Mouse (Mus musculus) midbrain, embryonic 11.5 days (tissue): Measurements from ENCODE around the gene Hsp90ab1. TPM values are rescaled to one million over a fixed set of nuclear protein-coding genes. Genes with fewer than 3 reads are reported as not detected.

ENCODE experiments used
- ATAC-seq: fragments of 200-750 bp; cut with Nextera tagmentation; 2 replicates; pipeline ENCODE4 v1.8.0; 2017; ENCODE audit warnings: moderate TSS enrichment, moderate library complexity; ENCODE audit not compliant: low FRiP score
- DNase-seq: peaks from one replicate; pipeline ENCODE4 v3.0.0; 2015; ENCODE audit warnings: low spot score; ENCODE audit errors: missing footprints
- H3K27ac ChIP-seq: fragments of 300-500 bp; sonication (generic); 2 replicates; pipeline ENCODE4 v1.5.1; 2014; ENCODE audit warnings: low read depth, low read length
- H3K27me3 ChIP-seq: fragments of 300-500 bp; sonication (generic); 2 replicates; pipeline ENCODE4 v1.6.1; 2014; ENCODE audit warnings: mild to moderate bottlenecking, low read length, moderate library complexity, mixed read lengths; ENCODE audit not compliant: control insufficient read depth, insufficient read depth
- H3K36me3 ChIP-seq: fragments of 300-500 bp; sonication (generic); 2 replicates; pipeline ENCODE4 v1.6.1; 2014; ENCODE audit warnings: mild to moderate bottlenecking, low read length, moderate library complexity, mixed read lengths; ENCODE audit not compliant: control insufficient read depth, insufficient read depth
- H3K4me1 ChIP-seq: fragments of 300-500 bp; sonication (generic); 2 replicates; pipeline ENCODE4 v1.6.1; 2014; ENCODE audit warnings: low read length; ENCODE audit not compliant: control insufficient read depth, insufficient read depth
- H3K4me2 ChIP-seq: fragments of 300-500 bp; sonication (generic); 2 replicates; pipeline ENCODE4 v1.6.1; 2014; ENCODE audit warnings: mild to moderate bottlenecking, moderate library complexity
- H3K4me3 ChIP-seq: fragments of 300-500 bp; sonication (generic); 2 replicates; pipeline ENCODE4 v1.5.1; 2014; ENCODE audit warnings: low read depth, low read length
- H3K9ac ChIP-seq: fragments of 300-500 bp; sonication (generic); 2 replicates; pipeline ENCODE4 v1.6.1; 2014; ENCODE audit warnings: low read length
- H3K9me3 ChIP-seq: fragments of 300-500 bp; sonication (generic); 2 replicates; pipeline ENCODE4 v1.6.1; 2016; ENCODE audit warnings: low read length; ENCODE audit not compliant: control insufficient read depth
- WGBS: fragments of 180-500 bp; shearing (Covaris S2); extraction: QIAGEN DNeasy Blood & Tissue Kit; methylation state at CpG from one replicate; pipeline ENCODE4 v1.1.7; 2014; 5-methylcytosine and 5-hydroxymethylcytosine counted together
- polyA plus RNA-seq: library from polyadenylated mRNA; unstranded; fragments of >200 nt; fragmentation: Nextera tagmentation; extraction: Ambion mirVana; gene quantifications from 2 replicates; pipeline ENCODE4 v1.2.1, GENCODE M21; 2014

The Hsp90ab1 gene
- polyA plus RNA-seq, 1 experiment from 2014 or later: 1,690 TPM

- 70% methylated on average over 16 of the region's 16 CpGs for WGBS
- H3K4me3 ChIP-seq: no peak overlapping the region
- peaks cover 4% of the 10 kb centered on the region for H3K4me1 ChIP-seq
- H3K27ac ChIP-seq: no peak overlapping the region
- H3K4me2 ChIP-seq: no peak overlapping the region
- no peak for ATAC-seq
- DNase-seq: no peak
- no peak overlapping the region for H3K9ac ChIP-seq
- H3K27me3 ChIP-seq: peaks cover 7% of the 10 kb centered on the region; the same call in 1 of the 2 replicates
- no peaks in the 10 kb centered on the region for H3K9me3 ChIP-seq
- no peaks in the 10 kb centered on the region for H3K36me3 ChIP-seq
Measured at GRCm38 (mm10) chr17:45557998-45558862, 14.8 kb downstream of the Hsp90ab1 start.

DNA sequence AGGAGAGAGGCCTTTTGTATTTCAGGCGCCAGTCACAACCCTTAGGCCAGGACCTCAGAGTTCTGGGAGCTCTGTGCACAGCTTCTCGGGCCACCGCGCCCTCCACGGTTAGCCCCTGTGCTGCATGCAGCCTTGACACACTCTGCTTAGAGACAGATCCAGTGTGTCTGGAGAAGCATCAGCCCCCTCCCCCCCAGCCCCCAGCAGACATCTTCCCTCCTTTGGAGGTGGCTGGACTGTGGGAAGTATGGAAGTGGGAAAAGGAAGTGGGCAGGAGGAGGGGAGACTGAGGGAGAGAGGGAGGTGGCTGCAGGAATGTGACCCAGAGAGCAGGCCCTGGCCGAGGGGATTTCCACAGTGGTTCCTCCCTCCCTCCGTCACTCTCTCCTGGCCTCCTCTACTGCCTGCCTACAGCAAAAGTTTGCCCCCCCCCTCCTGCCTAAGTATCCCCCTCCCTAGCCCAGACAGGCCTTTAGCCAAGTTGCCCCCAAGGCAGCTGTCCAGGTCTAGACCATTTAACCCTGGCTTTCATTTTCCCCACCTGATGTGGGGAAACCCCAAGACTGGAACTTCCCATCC lies 15.7 kb downstream of the Hsp90ab1 start:
- H3K9ac ChIP-seq: no peak overlapping the region
- ATAC-seq: no peak
- H3K4me3 ChIP-seq: no peak overlapping the region
- WGBS: 78% methylated on average over 6 of the region's 7 CpGs
- no peaks in the 10 kb centered on the region for H3K9me3 ChIP-seq
- no peak for DNase-seq
- peaks cover 4% of the 10 kb centered on the region for H3K4me1 ChIP-seq
- no peak overlapping the region for H3K27ac ChIP-seq
- peaks cover 7% of the 10 kb centered on the region; the same call in 1 of the 2 replicates for H3K27me3 ChIP-seq
- H3K36me3 ChIP-seq: no peaks in the 10 kb centered on the region
- no peak overlapping the region for H3K4me2 ChIP-seq

- Histone ChIP-seq H3K9ac (peak overlapping the region; percentile 77), H3K4me1 (peaks cover 10% of the 10 kb centered on the region), H3K27ac (no peak overlapping the region), H3K4me3 (peak overlapping the region; percentile 61), H3K9me3 (no peaks in the 10 kb centered on the region), H3K4me2 (peak overlapping the region; percentile 98), H3K36me3 (no peaks in the 10 kb centered on the region), H3K27me3 (peaks cover 7% of the 10 kb centered on the region; the same call in 1 of the 2 replicates)
- whole genome bisulfite sequencing: 82% methylated on average over 3 of the region's 3 CpGs
- ATAC-seq (no peak), DNase-seq (no peak)
Measured at GRCm38 (mm10) chr17:45556514-45557245, 16.4 kb downstream of the Hsp90ab1 start.

DNA sequence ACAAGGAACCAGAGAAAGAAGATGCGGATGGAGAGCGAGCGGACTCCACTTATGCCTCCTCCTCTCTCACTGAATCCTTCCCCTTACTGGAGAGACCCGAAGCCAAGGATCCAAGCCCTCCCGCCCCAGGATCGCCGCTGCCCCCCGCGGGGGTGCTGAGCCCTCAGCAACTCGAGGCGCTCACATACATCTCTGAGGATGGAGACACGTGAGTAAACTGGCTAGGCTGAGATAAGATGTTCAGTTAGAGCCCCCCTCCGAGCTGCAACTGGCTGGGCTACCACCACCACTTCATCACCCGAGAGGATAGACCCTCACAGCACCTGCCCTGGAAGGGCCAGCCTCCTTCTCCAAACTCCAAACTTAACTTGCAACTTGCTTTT lies 17.0 kb downstream of the Hsp90ab1 start:
- peaks cover 7% of the 10 kb centered on the region; the same call in 1 of the 2 replicates for H3K27me3 ChIP-seq
- ATAC-seq (no peak), DNase-seq (peak; percentile 92)
- H3K27ac ChIP-seq: no peak overlapping the region
- 5% methylated on average over 14 of the region's 14 CpGs for whole genome bisulfite sequencing
- H3K36me3 ChIP-seq: no peaks in the 10 kb centered on the region
- peaks cover 10% of the 10 kb centered on the region for H3K4me1 ChIP-seq
- H3K9me3 ChIP-seq: no peaks in the 10 kb centered on the region
- H3K4me2 ChIP-seq: peak overlapping the region; percentile 98
- H3K4me3 ChIP-seq: peak overlapping the region; percentile 61
- H3K9ac ChIP-seq: peak overlapping the region; percentile 77

- Histone ChIP-seq H3K27ac (no peak within 1 kb of the TSS), H3K4me3 (peak within 1 kb of the TSS; percentile 61), H3K4me2 (peak within 1 kb of the TSS; percentile 98), H3K36me3 (no peaks in the 10 kb centered on the region), H3K27me3 (peaks cover 7% of the 10 kb centered on the region; the same call in 1 of the 2 replicates), H3K9me3 (no peaks in the 10 kb centered on the region), H3K9ac (peak within 1 kb of the TSS; percentile 77), H3K4me1 (peaks cover 10% of the 10 kb centered on the region)
- ATAC-seq (peak; percentile 80), DNase-seq (peak; percentile 100)
- under 1% methylated on average over 45 of the region's 45 CpGs for WGBS
Measured at GRCm38 (mm10) chr17:45555452-45556106, 17.5 kb downstream of the Hsp90ab1 start, which contains the start of gene Nfkbie. TSS of gene Nfkbie (plus strand) at chr17:45555703.

- Histone ChIP-seq H3K4me1 (peaks cover 18% of the 10 kb centered on the region), H3K4me3 (no peak overlapping the region), H3K36me3 (no peaks in the 10 kb centered on the region), H3K27me3 (peaks cover 7% of the 10 kb centered on the region; the same call in 1 of the 2 replicates), H3K9ac (no peak overlapping the region), H3K9me3 (no peaks in the 10 kb centered on the region), H3K4me2 (no peak overlapping the region), H3K27ac (no peak overlapping the region)
- WGBS: 43% methylated on average over 1 of the region's 1 CpGs
- DNase-seq (no peak), ATAC-seq (no peak)
Measured at GRCm38 (mm10) chr17:45554420-45554819, 18.7 kb downstream of the Hsp90ab1 start.

- H3K9ac ChIP-seq: no peak overlapping the region
- H3K9me3 ChIP-seq: no peaks in the 10 kb centered on the region
- no peak overlapping the region for H3K4me2 ChIP-seq
- WGBS: 83% methylated on average over 3 of the region's 3 CpGs
- no peak overlapping the region for H3K27ac ChIP-seq
- ATAC-seq (no peak), DNase-seq (no peak)
- H3K27me3 ChIP-seq: peaks cover 9% of the 10 kb centered on the region
- H3K4me3 ChIP-seq: no peak overlapping the region
- peaks cover 21% of the 10 kb centered on the region for H3K4me1 ChIP-seq
- H3K36me3 ChIP-seq: no peaks in the 10 kb centered on the region
Measured at GRCm38 (mm10) chr17:45553065-45553464, 20.0 kb downstream of the Hsp90ab1 start.

DNA sequence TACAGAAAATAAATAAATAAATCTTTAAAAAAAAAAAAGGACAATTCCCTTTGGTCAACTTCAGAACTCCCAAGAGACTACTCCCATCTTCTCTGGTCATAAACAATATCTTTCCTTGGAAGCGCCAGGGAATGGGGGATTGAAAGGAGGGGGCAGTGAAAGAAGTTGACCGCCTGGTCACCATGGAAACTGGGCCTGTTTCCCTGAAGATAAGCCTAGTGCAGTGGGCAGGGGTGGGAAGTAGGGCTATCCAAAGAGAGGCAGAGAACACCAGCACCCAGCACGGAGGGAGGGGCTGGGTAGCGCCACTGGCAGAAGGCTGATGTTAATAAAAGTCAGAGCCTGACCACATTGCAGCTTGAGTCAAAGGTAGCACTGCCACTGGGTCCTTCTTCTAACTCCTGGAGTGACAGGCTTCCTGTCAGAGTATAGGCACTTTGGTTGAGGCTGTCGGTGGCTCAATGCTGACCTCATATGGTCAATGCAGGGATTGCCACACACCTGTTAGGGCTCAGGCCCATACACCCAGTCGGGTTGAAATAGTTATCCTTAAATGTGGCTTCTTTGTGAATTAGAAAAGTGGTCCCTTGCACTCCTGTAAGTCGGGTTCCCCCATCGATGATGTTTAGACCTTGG lies 21.1 kb downstream of the Hsp90ab1 start:
- peaks cover 21% of the 10 kb centered on the region for H3K4me1 ChIP-seq
- H3K9ac ChIP-seq: no peak overlapping the region
- H3K4me3 ChIP-seq: no peak overlapping the region
- no peak overlapping the region for H3K4me2 ChIP-seq
- H3K9me3 ChIP-seq: no peaks in the 10 kb centered on the region
- H3K36me3 ChIP-seq: no peaks in the 10 kb centered on the region
- no peak overlapping the region for H3K27ac ChIP-seq
- 4% methylated on average over 8 of the region's 8 CpGs for WGBS
- H3K27me3 ChIP-seq: peaks cover 20% of the 10 kb centered on the region
- ATAC-seq (peak; percentile 29), DNase-seq (peak; percentile 99)
